Mouse (Mus musculus) hindbrain, embryonic 14.5 days (tissue): ENCODE data around the gene Prkce. TPM values are rescaled to one million over a fixed set of nuclear protein-coding genes. Genes with fewer than 3 reads are reported as not detected.

Source experiments
- ATAC-seq: fragments of 200-750 bp; cut with Nextera tagmentation; 2 replicates; pipeline ENCODE4 v1.8.0; 2017; ENCODE audit warnings: moderate number of reproducible peaks, mild to moderate bottlenecking, moderate TSS enrichment, moderate library complexity; ENCODE audit not compliant: low FRiP score
- DNase-seq: peaks from one replicate; pipeline ENCODE4 v3.0.0-alpha.2; 2015; ENCODE audit warnings: low spot score
- H3K27ac ChIP-seq: fragments of 300-500 bp; sonication (generic); 2 replicates; pipeline ENCODE4 v1.5.1; 2014; ENCODE audit warnings: mild to moderate bottlenecking, moderate library complexity
- H3K27me3 ChIP-seq: fragments of 300-500 bp; sonication (generic); 2 replicates; pipeline ENCODE4 v1.6.1; 2014; ENCODE audit warnings: mild to moderate bottlenecking, low read length, mixed read lengths; ENCODE audit not compliant: control insufficient read depth, insufficient read depth
- H3K36me3 ChIP-seq: fragments of 300-500 bp; sonication (generic); replicated peaks from 2 replicates; pipeline ENCODE4 v1.6.1; 2014; ENCODE audit not compliant: control insufficient read depth, insufficient read depth
- H3K4me1 ChIP-seq: fragments of 300-500 bp; sonication (generic); replicated peaks from 2 replicates; pipeline ENCODE4 v1.6.1; 2014; ENCODE audit warnings: antibody characterized with exemption, low read length, mixed read lengths; ENCODE audit not compliant: control insufficient read depth, insufficient read depth
- H3K4me2 ChIP-seq: fragments of 300-500 bp; sonication (generic); replicated peaks from 2 replicates; pipeline ENCODE4 v1.6.1; 2014; ENCODE audit warnings: mild to moderate bottlenecking, moderate library complexity
- H3K4me3 ChIP-seq: fragments of 300-500 bp; sonication (generic); replicated peaks from 2 replicates; pipeline ENCODE4 v1.5.1; 2014; ENCODE audit warnings: mild to moderate bottlenecking, low read length
- H3K9ac ChIP-seq: fragments of 300-500 bp; sonication (generic); 2 replicates; pipeline ENCODE4 v1.6.1; 2014
- H3K9me3 ChIP-seq: fragments of 300-500 bp; sonication (generic); 2 replicates; pipeline ENCODE4 v1.6.1; 2016; ENCODE audit warnings: low read length; ENCODE audit not compliant: control insufficient read depth
- WGBS: fragments of 180-500 bp; shearing (Covaris S2); extraction: QIAGEN DNeasy Blood & Tissue Kit; methylation state at CpG from one replicate; pipeline ENCODE4 v1.1.7; 2014; 5-methylcytosine and 5-hydroxymethylcytosine counted together
- polyA plus RNA-seq: library from polyadenylated mRNA; unstranded; fragments of >200 nt; fragmentation: Nextera tagmentation; extraction: Ambion mirVana; gene quantifications from 2 replicates; pipeline ENCODE4 v1.2.1, GENCODE M21; 2014

The Prkce gene
- polyA plus RNA-seq, 1 experiment from 2014 or later = 38.7 TPM

GRCm38 (mm10) chr17:86315874-86316273 lies 148.3 kb downstream of the Prkce start:
- no peak overlapping the region for H3K4me3 ChIP-seq
- no peak for ATAC-seq
- no peak overlapping the region for H3K27ac ChIP-seq
- no peak for DNase-seq
- H3K4me1 ChIP-seq = 0 out of 2 replicates have a peak, but pooled peaks cover 10% of the 10 kb centered on the region
- H3K9me3 ChIP-seq = no peaks in the 10 kb centered on the region; the same call in 1 of the 2 replicates
- H3K27me3 ChIP-seq = no peaks in the 10 kb centered on the region
- 87% methylated on average over 4 of the region's 4 CpGs for WGBS
- no peak overlapping the region for H3K9ac ChIP-seq
- no peak overlapping the region for H3K4me2 ChIP-seq
- no peaks in the 10 kb centered on the region for H3K36me3 ChIP-seq

GRCm38 (mm10) chr17:86316771-86317170 lies 149.2 kb downstream of the Prkce start:
- Histone ChIP-seq H3K4me1 (0 out of 2 replicates have a peak, but pooled peaks cover 6% of the 10 kb centered on the region), H3K9ac (no peak overlapping the region), H3K27ac (no peak overlapping the region), H3K9me3 (no peaks in the 10 kb centered on the region; the same call in 1 of the 2 replicates), H3K4me3 (no peak overlapping the region), H3K27me3 (no peaks in the 10 kb centered on the region), H3K4me2 (no peak overlapping the region), H3K36me3 (no peaks in the 10 kb centered on the region)
- DNase-seq (no peak), ATAC-seq (no peak)
- 92% methylated on average over 5 of the region's 5 CpGs for WGBS

DNA sequence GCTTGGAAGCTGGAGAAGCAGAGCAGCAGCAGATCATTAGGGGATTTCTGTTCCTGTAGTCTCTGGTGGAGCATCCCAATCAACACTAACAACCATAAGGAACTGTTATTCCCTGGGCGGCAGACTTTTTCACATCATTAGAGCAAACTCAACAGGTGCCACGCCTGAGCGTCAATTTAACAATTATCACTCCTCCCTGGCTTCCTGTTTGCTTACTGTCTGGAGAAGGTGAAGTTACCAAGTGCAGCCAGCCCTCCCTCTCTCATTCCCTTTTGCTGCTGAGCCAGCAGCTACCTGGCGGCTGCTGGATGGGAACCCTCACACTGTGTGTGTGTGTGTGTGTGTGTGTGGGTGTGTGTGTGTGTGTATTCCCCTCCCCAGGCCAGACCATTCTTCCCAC lies 149.6 kb downstream of the Prkce start:
- H3K9me3 ChIP-seq = no peaks in the 10 kb centered on the region; the same call in 1 of the 2 replicates
- WGBS = 89% methylated on average over 4 of the region's 4 CpGs
- H3K4me2 ChIP-seq = no peak overlapping the region
- no peak overlapping the region for H3K4me3 ChIP-seq
- no peaks in the 10 kb centered on the region for H3K36me3 ChIP-seq
- ATAC-seq (no peak), DNase-seq (no peak)
- no peak overlapping the region for H3K9ac ChIP-seq
- H3K27me3 ChIP-seq = no peaks in the 10 kb centered on the region
- no peak overlapping the region for H3K27ac ChIP-seq
- 0 out of 2 replicates have a peak, but pooled peaks cover 6% of the 10 kb centered on the region for H3K4me1 ChIP-seq

DNA sequence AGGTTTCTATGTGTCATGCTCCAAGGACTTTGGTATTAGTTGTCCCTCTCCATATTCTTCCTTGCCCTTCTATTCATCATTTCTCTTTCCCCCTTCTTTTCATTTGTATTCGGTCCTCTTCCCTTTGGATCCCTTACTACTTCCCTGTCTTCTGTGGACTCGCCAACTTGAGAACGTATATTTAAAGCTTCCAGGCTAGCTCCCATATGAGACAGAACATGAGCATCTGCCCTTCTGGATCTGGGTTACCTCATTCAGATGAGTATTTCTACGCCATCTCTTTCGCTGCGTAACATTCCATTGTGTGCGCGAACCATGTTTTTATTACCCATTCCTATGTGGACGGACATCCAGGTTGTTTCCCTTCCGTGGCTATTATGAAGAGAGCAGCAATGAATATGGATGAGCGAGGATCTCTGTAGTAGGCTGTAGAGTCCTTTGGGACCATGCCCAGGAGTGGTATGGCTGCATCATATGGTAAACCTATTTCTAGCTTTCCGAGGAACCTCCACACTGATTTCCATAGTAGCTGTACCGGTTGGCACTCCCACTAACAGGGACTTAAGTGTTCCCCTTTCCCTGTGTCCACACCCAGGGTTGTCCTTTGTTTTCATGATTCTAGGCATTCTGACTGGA lies 152.5 kb downstream of the Prkce start:
- no peaks in the 10 kb centered on the region for H3K27me3 ChIP-seq
- no peak for ATAC-seq
- no peak overlapping the region for H3K4me2 ChIP-seq
- no peak overlapping the region for H3K9ac ChIP-seq
- H3K4me3 ChIP-seq = no peak overlapping the region
- no peaks in the 10 kb centered on the region for H3K36me3 ChIP-seq
- H3K9me3 ChIP-seq = no peaks in the 10 kb centered on the region; the same call in 1 of the 2 replicates
- 71% methylated on average over 13 of the region's 13 CpGs for WGBS
- DNase-seq = no peak
- peaks cover 11% of the 10 kb centered on the region for H3K4me1 ChIP-seq
- no peak overlapping the region for H3K27ac ChIP-seq

DNA sequence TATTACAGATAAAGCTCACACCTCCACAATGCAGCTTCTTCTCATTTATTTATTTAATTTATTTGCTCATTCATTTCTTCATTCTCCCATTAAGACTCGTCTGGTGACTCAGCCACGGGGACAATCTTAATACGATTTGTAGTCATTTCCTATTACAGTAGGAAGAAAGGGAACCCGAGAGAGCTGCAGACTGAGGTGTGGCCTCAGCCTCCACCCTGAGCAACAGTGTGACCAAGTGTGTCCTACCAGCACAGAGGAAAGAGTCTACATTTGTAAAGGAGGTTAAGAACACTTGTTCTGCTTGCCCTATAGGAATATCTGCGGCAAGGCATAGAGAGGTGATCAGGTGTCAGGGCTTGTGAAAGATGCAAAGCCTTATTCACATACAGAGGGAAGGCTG lies 155.3 kb downstream of the Prkce start:
- no peaks in the 10 kb centered on the region for H3K36me3 ChIP-seq
- no peak overlapping the region for H3K27ac ChIP-seq
- 80% methylated on average over 5 of the region's 5 CpGs for WGBS
- ATAC-seq (no peak), DNase-seq (no peak)
- peaks cover 11% of the 10 kb centered on the region for H3K4me1 ChIP-seq
- no peak overlapping the region for H3K9ac ChIP-seq
- H3K27me3 ChIP-seq = no peaks in the 10 kb centered on the region
- no peaks in the 10 kb centered on the region; the same call in 1 of the 2 replicates for H3K9me3 ChIP-seq
- H3K4me2 ChIP-seq = no peak overlapping the region
- no peak overlapping the region for H3K4me3 ChIP-seq

- no peaks in the 10 kb centered on the region; the same call in 1 of the 2 replicates for H3K9me3 ChIP-seq
- no peak overlapping the region for H3K27ac ChIP-seq
- WGBS = 61% methylated on average over 4 of the region's 4 CpGs
- DNase-seq = no peak
- no peaks in the 10 kb centered on the region for H3K27me3 ChIP-seq
- peaks cover 11% of the 10 kb centered on the region for H3K4me1 ChIP-seq
- no peak overlapping the region for H3K4me2 ChIP-seq
- no peaks in the 10 kb centered on the region for H3K36me3 ChIP-seq
- no peak for ATAC-seq
- H3K9ac ChIP-seq = no peak overlapping the region
- H3K4me3 ChIP-seq = no peak overlapping the region
These were observed 155.7 kb downstream of the Prkce start for GRCm38 (mm10) chr17:86323310-86323709.

- Histone ChIP-seq H3K4me3 (no peak overlapping the region), H3K9ac (no peak overlapping the region), H3K36me3 (no peaks in the 10 kb centered on the region), H3K4me1 (peaks cover 18% of the 10 kb centered on the region), H3K27ac (peak overlapping the region; percentile 46; the same call in 1 of the 2 replicates), H3K4me2 (no peak overlapping the region), H3K9me3 (no peaks in the 10 kb centered on the region; the same call in 1 of the 2 replicates), H3K27me3 (no peaks in the 10 kb centered on the region)
- 42% methylated on average over 6 of the region's 6 CpGs for WGBS
- no peak for DNase-seq
- no peak for ATAC-seq
These were observed 156.5 kb downstream of the Prkce start for GRCm38 (mm10) chr17:86323909-86324686.

DNA sequence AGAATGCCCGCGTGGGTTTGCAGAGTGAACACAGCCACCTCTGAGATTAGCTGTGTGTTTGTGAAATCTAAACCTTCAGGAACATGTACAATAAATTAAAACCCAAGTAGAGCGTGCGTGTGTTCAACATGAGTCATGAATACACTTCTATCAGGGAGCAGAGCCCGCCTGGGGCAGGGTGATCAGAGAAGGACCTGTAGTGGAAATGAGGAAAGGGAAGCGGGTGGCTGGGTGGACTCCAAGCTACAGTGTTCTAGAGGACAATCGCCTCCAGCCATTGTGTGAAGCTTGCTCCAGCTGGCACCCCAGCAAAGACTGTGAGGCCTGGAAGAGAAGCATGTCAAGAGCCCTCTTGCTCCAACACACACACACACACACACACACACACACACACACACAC lies 157.2 kb downstream of the Prkce start:
- DNase-seq = no peak
- Histone ChIP-seq H3K36me3 (no peaks in the 10 kb centered on the region), H3K4me2 (no peak overlapping the region), H3K9me3 (no peaks in the 10 kb centered on the region), H3K4me3 (no peak overlapping the region), H3K27ac (peak overlapping the region; percentile 46; the same call in 1 of the 2 replicates), H3K9ac (no peak overlapping the region), H3K4me1 (peaks cover 25% of the 10 kb centered on the region), H3K27me3 (no peaks in the 10 kb centered on the region)
- WGBS = 73% methylated on average over 7 of the region's 7 CpGs
- no peak for ATAC-seq

DNA sequence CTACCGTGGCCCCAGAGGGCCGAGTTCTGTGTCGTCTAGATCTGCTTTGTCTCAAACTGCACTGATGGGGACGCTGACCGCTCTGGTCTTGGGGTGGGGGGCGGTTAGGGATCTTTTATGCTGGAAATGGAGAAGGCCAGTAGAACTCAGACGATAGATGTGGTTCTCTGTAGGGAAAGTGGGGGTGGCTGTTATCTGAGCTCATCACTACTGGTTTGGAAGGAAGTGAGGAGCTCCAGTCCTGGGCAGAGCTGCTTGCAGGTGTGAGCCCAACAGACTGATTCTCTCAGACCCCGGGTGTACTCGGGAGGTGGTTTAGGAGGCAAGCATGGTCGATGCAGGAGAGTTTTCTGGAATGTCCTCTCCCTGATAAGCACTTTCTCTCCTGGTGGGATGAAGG lies 157.7 kb downstream of the Prkce start:
- Histone ChIP-seq H3K4me2 (no peak overlapping the region), H3K27me3 (no peaks in the 10 kb centered on the region), H3K27ac (no peak overlapping the region), H3K9ac (no peak overlapping the region), H3K36me3 (no peaks in the 10 kb centered on the region), H3K4me3 (no peak overlapping the region), H3K4me1 (peaks cover 30% of the 10 kb centered on the region), H3K9me3 (no peaks in the 10 kb centered on the region)
- DNase-seq = no peak
- WGBS = 82% methylated on average over 10 of the region's 10 CpGs
- no peak for ATAC-seq
